Mouse (Mus musculus) frontal cortex, postnatal 14 days (tissue): ENCODE measurements at regions not wholly inside any gene's neighbourhood (a gene's known extent, or its start where the extent isn't known, plus 50 kb on each side); places are given as distances from the start of the nearest gene placed in this dataset.

Experiments used
- DNase-seq, 2 experiments: peaks; one replicate each; pipeline ENCODE4 v3.0.0; 2022; ENCODE audit warnings: low spot score in 2 of 2

DNA sequence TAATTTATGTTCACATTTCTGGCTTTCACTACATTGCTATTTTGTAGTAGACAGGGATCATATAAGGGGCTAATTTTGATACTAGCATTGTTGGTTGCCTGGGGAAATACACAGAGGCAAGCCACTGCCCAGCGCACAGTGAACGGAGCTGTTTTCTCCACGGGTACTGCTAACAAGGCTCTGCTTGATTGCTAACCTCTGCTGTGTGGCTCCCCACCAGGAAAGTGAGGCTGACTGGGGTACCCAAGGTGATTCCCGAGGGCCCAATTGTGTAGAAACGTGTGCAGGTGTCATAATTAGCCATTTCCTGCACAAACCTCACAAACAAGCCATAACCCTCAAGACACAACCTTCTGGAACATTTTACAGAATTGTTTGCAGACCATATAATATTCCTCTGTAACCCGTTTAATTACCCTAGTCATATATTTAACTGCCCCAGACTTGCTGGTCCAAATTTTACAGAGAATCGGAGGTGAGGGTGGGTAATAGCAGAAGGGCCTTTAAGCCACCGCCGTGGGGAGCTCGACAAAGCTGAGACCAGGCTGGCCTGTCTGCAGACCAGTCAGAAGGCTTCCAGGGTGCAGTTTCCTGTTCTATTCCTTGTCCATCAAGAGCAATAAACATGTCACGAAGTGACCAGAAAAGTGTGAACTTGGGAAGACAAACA lies 170.9 kb downstream of the Fam169b start:
- no peak for DNase-seq

DNA sequence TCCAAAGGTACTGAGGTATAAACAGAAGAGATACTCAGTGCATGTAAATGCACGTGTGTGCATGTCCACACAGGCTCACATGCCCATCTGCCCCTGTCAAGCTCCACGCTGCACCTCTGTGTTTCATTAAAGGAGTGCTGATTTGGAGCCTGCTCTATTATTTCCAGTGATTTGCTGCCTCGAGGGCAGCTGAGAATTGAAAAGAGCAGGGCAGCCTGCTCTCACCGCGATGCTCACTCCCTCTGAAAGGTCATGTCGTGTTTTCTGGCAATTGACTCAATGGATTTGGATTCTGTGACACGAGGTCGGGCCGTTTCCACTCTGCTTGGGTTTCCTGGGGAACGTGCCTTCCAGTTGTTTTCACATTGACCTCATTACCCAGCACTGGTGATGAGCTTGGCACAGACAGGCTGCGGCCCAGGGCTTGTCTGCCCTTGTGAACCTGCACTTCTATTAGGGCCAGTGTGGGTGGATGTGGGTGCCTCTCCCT lies 167.1 kb downstream of the Fam169b start:
- no peak for DNase-seq

DNA sequence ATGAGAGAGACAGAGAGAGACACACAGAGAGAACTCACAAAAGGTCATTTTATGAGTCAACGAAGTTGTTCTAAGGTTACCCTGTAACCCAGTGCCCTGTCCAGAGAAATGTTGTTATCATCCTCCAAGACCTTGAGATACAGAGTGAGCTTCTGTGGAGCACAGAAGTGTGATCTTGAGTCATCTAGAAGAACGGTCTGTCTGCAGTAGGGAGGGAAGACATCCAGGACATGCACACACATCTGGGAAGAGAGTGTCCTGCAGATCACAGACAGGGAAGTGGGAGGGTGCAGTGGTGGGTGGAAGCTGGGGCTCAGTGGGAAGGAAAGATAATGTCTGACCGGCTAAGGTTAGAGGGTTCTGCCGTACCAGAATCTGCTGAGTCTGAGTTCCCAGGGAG lies 155.3 kb downstream of the Fam169b start:
- no peak for DNase-seq

DNA sequence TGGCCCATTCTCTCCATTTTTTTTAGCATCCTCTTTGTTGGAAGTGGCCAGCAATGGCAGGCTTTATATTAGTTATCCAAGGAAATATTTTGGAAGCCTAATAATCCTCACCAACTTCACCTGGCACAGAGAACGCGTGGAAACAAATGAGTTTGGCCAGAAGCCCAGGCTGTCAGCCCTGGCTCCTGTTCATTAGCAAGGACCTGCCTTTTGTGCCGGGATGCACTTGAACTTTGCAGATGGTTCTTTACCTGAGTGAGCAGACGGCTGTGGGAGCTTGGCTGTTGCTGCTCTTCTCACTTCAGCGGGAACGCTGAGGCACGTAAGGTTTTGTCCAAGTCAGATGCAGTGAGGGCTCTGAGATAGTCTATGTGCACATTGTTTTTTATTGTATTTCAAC lies 142.3 kb downstream of the Fam169b start:
- no peak for DNase-seq

DNA sequence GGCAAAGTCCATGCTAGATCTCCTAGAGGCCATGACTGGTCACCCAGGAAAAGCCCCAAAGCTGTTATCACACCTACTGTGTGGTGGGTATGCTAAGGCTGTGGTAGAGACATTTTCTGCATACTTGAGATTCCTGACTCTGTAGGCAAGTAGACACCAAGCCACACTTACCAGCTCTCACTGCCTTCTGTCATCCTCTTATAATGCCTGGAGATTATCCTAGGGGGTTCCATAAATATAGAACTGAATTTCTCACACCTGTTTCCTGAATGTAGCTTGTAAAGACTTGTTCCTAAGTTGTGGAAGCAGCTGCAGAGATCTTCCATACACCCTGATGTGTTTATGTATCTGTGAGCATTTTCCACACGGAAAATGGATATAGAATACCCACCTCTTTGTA lies 139.1 kb downstream of the Fam169b start:
- no peak for DNase-seq
